Mouse (Mus musculus) right cerebral cortex, adult 18-20 months (tissue): ENCODE results near the gene Pparg.

Source experiments
- DNase-seq: peaks from one replicate; pipeline ENCODE4 v3.0.0; 2022; ENCODE audit warnings: mixed read lengths

The Pparg gene

DNA sequence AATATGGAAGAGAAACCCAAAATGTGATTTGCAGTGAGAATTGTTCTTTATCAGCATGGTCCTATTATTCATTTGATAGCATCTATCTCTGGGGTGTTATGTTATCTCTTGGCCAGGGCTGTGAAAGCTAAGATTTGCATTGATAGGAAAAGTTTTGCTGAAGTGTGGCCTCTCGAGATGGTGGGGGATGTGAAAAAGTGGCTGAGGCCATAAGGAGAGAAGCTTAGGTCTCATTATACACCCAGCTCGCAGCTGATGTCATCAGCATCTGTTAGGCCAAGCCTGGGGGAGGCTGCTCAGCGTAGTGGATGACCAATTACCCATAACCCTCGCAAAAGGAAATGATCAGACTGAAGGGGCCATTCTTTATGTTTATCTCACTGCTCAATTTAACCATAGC is 105.1 kb downstream of the Pparg start:
- DNase-seq = no peak

- no peak for DNase-seq
These were observed 105.8 kb downstream of the Pparg start for GRCm38 (mm10) chr6:115466601-115467000.

- no peak for DNase-seq
These were observed 109.2 kb downstream of the Pparg start for GRCm38 (mm10) chr6:115469666-115470581.

DNA sequence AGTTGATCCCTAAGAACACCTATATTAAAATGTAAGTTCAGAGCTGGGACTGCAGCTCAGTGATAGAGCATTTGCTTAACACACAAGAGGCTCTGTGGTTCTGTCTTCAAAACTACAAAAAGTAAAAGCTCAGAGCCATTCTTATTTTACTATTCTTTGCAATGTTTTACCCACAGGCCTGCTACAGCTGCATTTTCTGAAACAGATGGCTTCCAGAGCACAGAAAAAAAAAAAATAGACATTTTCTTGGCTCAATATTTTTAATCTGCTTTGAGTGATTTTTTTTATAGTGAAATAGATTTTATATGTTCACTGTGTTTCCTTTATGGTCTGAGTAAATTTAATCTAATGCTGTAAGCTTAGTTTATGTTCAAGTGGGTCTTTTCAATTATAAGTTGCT is 111.2 kb downstream of the Pparg start:
- no peak for DNase-seq

DNA sequence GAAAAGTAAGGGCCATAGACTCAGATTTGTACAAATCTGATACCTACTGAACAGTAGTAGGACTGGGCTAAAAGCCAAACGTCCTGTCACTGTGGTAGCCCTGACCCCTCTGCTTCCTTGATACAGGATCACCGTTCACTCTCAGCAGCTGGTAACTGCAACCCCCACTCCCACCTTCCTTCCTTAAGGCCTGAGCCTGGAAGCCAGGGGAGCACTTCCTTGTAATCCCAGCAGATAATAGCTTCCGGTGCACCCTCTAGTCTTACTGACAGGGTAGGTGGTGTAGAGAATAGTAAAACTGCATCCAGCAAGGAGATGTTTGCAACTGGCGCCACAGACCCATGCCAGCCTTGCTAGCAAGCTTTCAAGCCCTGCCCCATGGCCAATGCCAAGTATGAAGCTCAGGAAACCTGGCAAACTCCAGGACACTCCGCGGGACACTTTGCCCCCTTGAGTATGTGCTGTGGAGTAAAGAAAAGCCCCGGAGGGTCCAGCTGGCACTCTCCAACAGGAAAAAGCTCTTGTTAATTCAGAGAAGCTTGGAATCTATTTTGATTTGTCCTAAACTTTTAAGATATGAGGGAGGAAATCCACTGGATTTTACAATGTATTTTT is 116.4 kb downstream of the Pparg start:
- no peak for DNase-seq

GRCm38 (mm10) chr6:115479963-115480321 is 119.2 kb downstream of the Pparg start:
- DNase-seq = no peak

- DNase-seq = peak; percentile 69
These were observed 119.7 kb downstream of the Pparg start for GRCm38 (mm10) chr6:115480322-115481017.

DNA sequence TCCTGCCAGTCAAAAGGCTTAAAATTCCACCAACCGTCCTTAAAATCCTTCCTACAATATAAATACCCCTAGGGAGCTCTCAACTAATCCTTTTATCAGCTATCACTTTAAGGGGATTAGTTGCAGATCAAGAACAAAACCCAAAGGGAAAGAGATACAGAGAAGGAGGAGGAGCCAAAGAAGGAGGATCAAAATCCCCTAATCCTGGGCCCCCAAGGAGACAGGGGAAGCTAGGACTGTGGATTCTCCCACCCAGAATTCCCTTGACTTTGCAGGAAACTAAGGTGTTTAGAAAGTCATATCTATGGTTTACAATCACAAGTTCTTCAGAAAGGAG is 120.2 kb downstream of the Pparg start:
- no peak for DNase-seq

DNA sequence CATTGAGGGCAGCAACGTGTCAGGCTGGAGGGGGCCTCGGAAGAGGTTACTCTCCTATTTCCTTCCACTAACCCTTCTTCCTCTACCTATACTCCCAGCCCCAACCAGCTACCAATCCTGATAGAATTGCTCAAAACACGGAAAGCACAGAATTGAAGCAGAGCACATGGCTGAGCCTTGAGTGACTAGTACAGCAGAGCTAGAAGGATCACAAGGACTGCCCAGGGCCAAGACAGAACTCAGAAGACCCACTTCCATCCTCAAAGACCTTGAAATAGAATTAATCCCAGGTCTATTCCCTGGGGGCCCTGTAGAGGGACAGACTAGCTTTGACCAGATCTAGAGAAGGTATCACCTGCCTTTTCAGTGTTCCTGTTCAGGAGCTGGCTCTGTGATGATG is 120.9 kb downstream of the Pparg start:
- DNase-seq = no peak

DNA sequence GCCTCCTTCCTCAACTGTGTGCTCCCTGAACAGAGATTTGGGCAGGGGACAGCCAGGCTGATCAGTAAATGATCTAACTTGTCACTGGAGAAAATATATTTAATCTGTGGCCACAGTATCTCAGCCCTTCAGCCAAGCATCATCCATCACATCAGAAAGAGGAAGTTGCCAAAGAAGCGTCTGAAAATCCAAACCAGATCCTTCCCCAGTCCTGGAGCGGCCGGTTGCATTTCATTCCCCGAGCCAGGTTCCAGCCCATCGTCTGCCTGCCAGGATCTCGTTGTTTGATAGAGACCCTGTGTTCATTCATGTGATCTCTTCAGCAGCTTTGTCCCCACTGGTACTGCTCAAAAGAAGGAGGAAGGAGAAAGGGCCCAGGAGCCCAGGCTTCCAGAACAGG is 124.9 kb downstream of the Pparg start:
- DNase-seq = no peak

GRCm38 (mm10) chr6:115489831-115490230 is 129.1 kb downstream of the Pparg start:
- DNase-seq = no peak

GRCm38 (mm10) chr6:115492952-115493613 is 132.3 kb downstream of the Pparg start:
- DNase-seq = peak; percentile 64

DNA sequence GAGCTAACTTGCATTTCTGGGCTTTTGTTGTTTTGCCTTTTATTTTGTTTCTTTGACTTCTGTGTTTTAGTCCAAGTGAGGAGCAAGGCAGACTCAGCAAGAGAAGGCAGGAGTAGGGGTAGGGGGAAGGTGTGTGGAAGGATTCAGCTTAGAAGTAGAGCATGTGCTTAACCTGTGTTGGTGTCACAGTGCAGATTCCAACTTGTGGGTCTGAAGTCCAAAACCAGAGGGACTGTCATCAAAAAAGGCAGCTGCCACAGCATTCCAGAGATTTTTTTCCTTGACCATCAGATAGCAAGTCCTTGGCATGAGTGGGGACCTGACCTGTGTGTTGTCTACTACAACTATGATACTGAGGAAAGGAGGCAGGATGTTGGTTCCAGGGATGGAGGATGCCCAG is 133.1 kb downstream of the Pparg start:
- no peak for DNase-seq

DNA sequence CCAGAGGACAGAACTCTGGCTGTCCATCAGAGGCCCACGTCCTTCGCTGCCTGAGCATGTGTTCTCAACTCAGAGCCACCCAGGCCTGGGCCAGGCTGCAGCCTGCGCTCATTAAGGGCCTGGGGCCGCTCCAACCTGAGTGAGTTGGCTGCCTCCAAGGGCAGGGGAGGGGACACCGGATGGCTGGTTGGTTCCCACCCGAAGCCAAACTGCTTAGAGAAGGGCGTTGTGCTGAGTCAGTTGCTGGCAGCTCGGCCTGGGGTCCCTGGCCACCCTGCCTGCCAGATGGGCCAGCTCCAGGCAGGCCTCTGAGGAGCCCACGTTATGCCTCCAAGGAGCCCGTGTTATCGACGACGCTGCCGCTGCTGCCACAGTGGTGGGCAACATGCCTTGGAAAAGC is 138.8 kb downstream of the Pparg start:
- peak; percentile 38 for DNase-seq

DNA sequence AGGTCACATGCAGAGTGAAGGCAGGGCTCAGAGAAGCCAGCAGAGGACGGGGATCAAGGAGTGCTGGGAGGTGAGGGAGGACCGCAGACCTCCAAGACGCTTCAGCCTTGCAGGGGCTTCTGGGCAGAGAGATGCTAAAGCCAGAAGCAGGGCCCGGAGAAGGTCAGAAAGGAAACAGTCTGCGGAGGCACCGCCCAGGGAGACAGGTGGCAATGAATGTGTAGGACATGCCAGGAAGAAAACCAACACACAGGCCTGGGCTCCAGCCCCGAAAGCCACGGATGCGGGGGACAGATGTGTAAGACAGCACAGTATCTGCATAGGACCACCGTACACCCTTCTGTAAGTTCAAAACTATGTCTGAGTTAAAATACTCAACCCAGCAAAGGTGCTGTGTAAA is 139.5 kb downstream of the Pparg start:
- DNase-seq = no peak

- no peak for DNase-seq
These were observed 140.4 kb downstream of the Pparg start for GRCm38 (mm10) chr6:115501131-115501530.

- DNase-seq = no peak
These were observed 142.3 kb downstream of the Pparg start for GRCm38 (mm10) chr6:115503038-115503437.

- no peak for DNase-seq
These were observed 142.9 kb downstream of the Pparg start for GRCm38 (mm10) chr6:115503549-115504159.

- no peak for DNase-seq
These were observed 143.4 kb downstream of the Pparg start for GRCm38 (mm10) chr6:115504160-115504558.

GRCm38 (mm10) chr6:115504915-115505314 is 144.2 kb downstream of the Pparg start:
- peak; percentile 34 for DNase-seq

GRCm38 (mm10) chr6:115506425-115506824 is 145.7 kb downstream of the Pparg start:
- no peak for DNase-seq

DNA sequence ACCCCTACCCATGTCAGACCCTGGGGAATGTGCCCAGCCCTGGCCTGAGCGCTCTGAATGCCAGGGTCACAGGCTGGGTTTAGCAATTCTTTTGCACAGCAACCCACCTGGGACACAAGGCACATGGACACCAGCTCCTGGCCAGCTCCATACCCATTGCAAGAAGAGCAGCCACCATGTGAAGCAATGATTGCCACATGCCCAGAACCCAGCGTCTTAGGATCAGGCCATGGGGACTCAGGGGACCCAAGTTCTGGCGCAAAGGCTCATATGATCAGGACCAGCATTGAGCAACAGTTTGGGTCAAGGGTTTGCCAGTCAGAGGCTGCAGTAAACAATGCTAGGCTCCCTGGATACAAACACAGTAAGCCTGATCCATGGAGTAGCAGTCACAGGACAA is 150.7 kb downstream of the Pparg start:
- DNase-seq = no peak

DNA sequence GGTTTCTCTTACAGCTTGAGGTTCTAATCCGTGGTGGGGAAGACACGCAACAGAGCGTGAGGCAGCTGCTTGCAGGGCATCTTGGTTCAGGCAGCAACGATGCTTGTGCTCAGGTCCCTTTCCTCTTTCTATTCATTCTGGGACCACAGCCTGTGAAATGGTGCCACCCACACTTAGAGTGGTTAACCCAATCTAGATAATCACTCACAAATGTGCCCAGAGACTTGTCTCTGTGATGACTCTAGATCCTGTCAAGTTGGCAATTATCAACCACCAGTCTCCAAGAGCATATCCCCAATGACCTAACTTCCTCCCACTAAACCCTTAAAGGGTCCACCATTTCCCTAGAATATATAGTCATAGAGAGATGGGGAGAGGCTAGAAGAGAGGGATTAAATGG is 152.5 kb downstream of the Pparg start:
- DNase-seq = no peak
